ENCODE assay signal across 9 mouse cellular contexts in genomic region chr15:79825146-79825825, GRCm38 (mm10). TPM values are rescaled to one million over a fixed set of nuclear protein-coding genes. Genes with fewer than 3 reads are reported as not detected.
A peak's percentile ranks its signal among the peaks of the same experiment; 100 is the strongest.
DNase-seq lines count a peak whose midpoint lies in the region; ATAC-seq and TF ChIP-seq lines count a peak whose summit lies in the region.
"Had no signal": no experiment of that assay in that cellular context is flagged by ENCODE, and none has a peak within 500 bp of the region (broad histone marks: within the 10 kb centered on the region; RNA-seq: fewer than 3 reads in every experiment).

No protein-coding gene starts in this region.

- H3K4me1 ChIP-seq in limb, embryonic 11.5 days (ENCODE audit: control insufficient read depth, insufficient read depth, low read length) = peaks cover 8% of the 10 kb centered on the region
- H3K4me1 ChIP-seq in limb, embryonic 10.5 days = peaks cover 35% of the 10 kb centered on the region
- peaks cover 27 to 31% of the 10 kb centered on the region in 2 experiments for H3K4me1 ChIP-seq in MEL (ENCODE audit: control insufficient read depth in 1 of 2, insufficient read depth in 2 of 2, low read length in 2 of 2)
- H3K4me1 ChIP-seq in midbrain, embryonic 13.5 days (replicated peaks) = peaks cover 70% of the 10 kb centered on the region

- 56% methylated on average over 14 of the region's 14 CpGs for WGBS in limb, embryonic 11.5 days
- WGBS in limb, embryonic 10.5 days = 64% methylated on average over 14 of the region's 14 CpGs
- WGBS in midbrain, embryonic 13.5 days = 54% methylated on average over 14 of the region's 14 CpGs

- peak; percentile 55 for DNase-seq in limb, embryonic 11.5 days (ENCODE audit: low spot score)
- DNase-seq in limb, embryonic 10.5 days (ENCODE audit: low spot score) = no peak
- peak; percentile 79 for DNase-seq in MEL (ENCODE audit: low read depth, low spot score)
- DNase-seq in cerebellum, postnatal 14 days = peak; percentile 46 to 66
- no peak for DNase-seq in layer of hippocampus, adult 9-10 months (ENCODE audit: low spot score)

- no peak for ATAC-seq in limb, embryonic 11.5 days (ENCODE audit: insufficient number of reproducible peaks, low FRiP score, low TSS enrichment, low read depth)
- ATAC-seq in midbrain, embryonic 13.5 days = no peak
- no peak for ATAC-seq in erythroid progenitor cell, adult 5-6 weeks (replicated peaks; ENCODE audit: low FRiP score, poor library complexity, severe bottlenecking)

- no peak overlapping the region for H3K4me3 ChIP-seq in limb, embryonic 11.5 days (ENCODE audit: low read depth, low read length)
- no peak overlapping the region for H3K4me3 ChIP-seq in limb, embryonic 10.5 days
- H3K4me3 ChIP-seq in MEL (ENCODE audit: control insufficient read depth in 1 of 2, insufficient read depth in 1 of 2, low read depth in 2 of 2, low read length in 2 of 2) = no peak overlapping the region
- H3K4me3 ChIP-seq in midbrain, embryonic 13.5 days (replicated peaks) = no peak overlapping the region
- H3K4me3 ChIP-seq: embryonic facial prominence, embryonic 15.5 days; limb, embryonic 13.5 days had no signal

- H3K36me3 ChIP-seq in limb, embryonic 11.5 days (ENCODE audit: control insufficient read depth, insufficient read depth, low read length) = peaks cover 11% of the 10 kb centered on the region; the same call in 1 of the 2 replicates
- peaks cover 49% of the 10 kb centered on the region for H3K36me3 ChIP-seq in limb, embryonic 10.5 days
- H3K36me3 ChIP-seq in MEL (ENCODE audit: control insufficient read depth in 1 of 2, insufficient read depth in 2 of 2, low read length in 2 of 2) = peaks cover 0 to 27% of the 10 kb centered on the region in 2 experiments; a peak in 3 of 4 replicates
- H3K36me3 ChIP-seq in midbrain, embryonic 13.5 days = peaks cover 58% of the 10 kb centered on the region

- no peaks in the 10 kb centered on the region; the same call in 1 of the 2 replicates for H3K79me2 ChIP-seq in MEL (ENCODE audit: control insufficient read depth, insufficient read depth, low read length, poor library complexity)

- TF ChIP-seq RAD21 in MEL (IDR thresholded peaks at IDR 0.05; ENCODE audit: low read depth, low read length) = no peak; the same call in 1 of the 2 replicates

- no peak overlapping the region for H3K4me2 ChIP-seq in limb, embryonic 11.5 days (ENCODE audit: low read depth, severe bottlenecking)
- H3K4me2 ChIP-seq in midbrain, embryonic 13.5 days (replicated peaks) = peak overlapping the region; percentile 0; the same call in 1 of the 2 replicates
- H3K4me2 ChIP-seq: embryonic facial prominence, embryonic 15.5 days; limb, embryonic 13.5 days had no signal

- peak in 1 of 2 experiments; percentile 33; a peak in 1 of 4 replicates for TF ChIP-seq POLR2A in MEL (IDR thresholded peaks at IDR 0.05; ENCODE audit: control insufficient read depth in 1 of 2, insufficient read depth in 1 of 2, low read depth in 1 of 2, low read length in 2 of 2, poor library complexity in 1 of 2)

- peak; percentile 66 to 75 (median 67) for TF ChIP-seq CTCF in MEL (IDR thresholded peaks at IDR 0.05 in 2 of 3, conservative IDR thresholded peaks at IDR 0.05 in 1 of 3; ENCODE audit: control insufficient read depth in 1 of 3, insufficient read depth in 1 of 3, low read depth in 2 of 3, low read length in 3 of 3, poor library complexity in 1 of 3, severe bottlenecking in 1 of 3)

- TF ChIP-seq EP300 in MEL (IDR thresholded peaks at IDR 0.05; ENCODE audit: low read depth in 1 of 2, low read length in 2 of 2) = no peak

- no peak overlapping the region for H3K27ac ChIP-seq in limb, embryonic 11.5 days (replicated peaks; ENCODE audit: low read depth, low read length)
- no peak overlapping the region for H3K27ac ChIP-seq in limb, embryonic 10.5 days
- no peak overlapping the region for H3K27ac ChIP-seq in MEL (ENCODE audit: control insufficient read depth, low read depth, low read length)
- peak overlapping the region; percentile 47; the same call in 1 of the 2 replicates for H3K27ac ChIP-seq in midbrain, embryonic 13.5 days
- H3K27ac ChIP-seq: limb, embryonic 13.5 days had no signal

- no peak overlapping the region for H3K9ac ChIP-seq in limb, embryonic 11.5 days (ENCODE audit: low read length)
- no peak overlapping the region for H3K9ac ChIP-seq in MEL (ENCODE audit: control insufficient read depth, low read depth, low read length, poor library complexity, severe bottlenecking)
- peak overlapping the region; percentile 36; the same call in 1 of the 2 replicates for H3K9ac ChIP-seq in midbrain, embryonic 13.5 days (replicated peaks)
- H3K9ac ChIP-seq: embryonic facial prominence, embryonic 15.5 days; limb, embryonic 13.5 days had no signal

- H3K9me3 ChIP-seq in limb, embryonic 11.5 days (ENCODE audit: control insufficient read depth, low read length) = no peaks in the 10 kb centered on the region
- no peaks in the 10 kb centered on the region for H3K9me3 ChIP-seq in limb, embryonic 10.5 days (replicated peaks)
- H3K9me3 ChIP-seq in MEL (replicated peaks; ENCODE audit: insufficient read depth, low read length) = no peaks in the 10 kb centered on the region
- H3K9me3 ChIP-seq in midbrain, embryonic 13.5 days = no peaks in the 10 kb centered on the region
- H3K9me3 ChIP-seq: embryonic facial prominence, embryonic 15.5 days; limb, embryonic 13.5 days had no signal

- H3K27me3 ChIP-seq in limb, embryonic 11.5 days (ENCODE audit: control insufficient read depth, insufficient read depth, low read length) = no peaks in the 10 kb centered on the region
- no peaks in the 10 kb centered on the region; the same call in 1 of the 2 replicates for H3K27me3 ChIP-seq in limb, embryonic 10.5 days (ENCODE audit: low read depth, poor library complexity, severe bottlenecking)
- no peaks in the 10 kb centered on the region for H3K27me3 ChIP-seq in MEL (ENCODE audit: control insufficient read depth in 1 of 2, insufficient read depth in 2 of 2, low read length in 2 of 2)
- H3K27me3 ChIP-seq in midbrain, embryonic 13.5 days = no peaks in the 10 kb centered on the region
- H3K27me3 ChIP-seq: embryonic facial prominence, embryonic 15.5 days; limb, embryonic 13.5 days had no signal

TF ChIP-seq in MEL, 35 proteins besides CTCF, POLR2A, EP300 and RAD21:
- no peak for TF ChIP-seq ZMIZ1 (IDR thresholded peaks at IDR 0.05; ENCODE audit: low read depth, low read length)
- TF ChIP-seq SMC3 (IDR thresholded peaks at IDR 0.05; ENCODE audit: low read depth, low read length) = peak; percentile 37
- TF ChIP-seq MEF2A (IDR thresholded peaks at IDR 0.05; ENCODE audit: extremely low read depth, insufficient replicate concordance, low read depth, low read length, poor library complexity, severe bottlenecking) = no peak
TF ChIP-seq in MEL: peak in this region for 1.

RNA-seq across cellular contexts. Expression of gene Npcd, which starts 8.8 kb away (rescaled TPM):
- polyA plus RNA-seq in limb, embryonic 11.5 days (2014; fragmentation: Nextera tagmentation; extraction: Ambion mirVana) = 0.50 TPM in 1 of 2 replicates, not detected in the other
- polyA plus RNA-seq in limb, embryonic 10.5 days (2016; fragmentation: Nextera tagmentation; extraction: Ambion mirVana) = not detected in 2 replicates
- 0.23 TPM in 1 of 2 replicates, not detected in the other for total RNA-seq in MEL (2012; rRNA removed)
- not detected for polyA plus RNA-seq in MEL (2012; ENCODE audit: insufficient read depth in 1 of 2, insufficient read length in 2 of 2, low read depth in 1 of 2, low replicate concordance in 2 of 2, missing spikeins in 1 of 2)
- polyA plus RNA-seq in midbrain, embryonic 13.5 days (2015; fragmentation: Nextera tagmentation; extraction: Ambion mirVana) = 0.58 and 1.2 TPM in 2 replicates
- not detected in 2 replicates for total RNA-seq in erythroid progenitor cell, adult 5-6 weeks (2015; ENCODE audit: low replicate concordance)
- not detected in 2 replicates for total RNA-seq in erythroid progenitor cell, adult 5-6 weeks (2017; ENCODE audit: low replicate concordance)

RNA-seq across cellular contexts. Expression of gene Cbx6, which starts 9.2 kb away (rescaled TPM):
- polyA plus RNA-seq in limb, embryonic 11.5 days (2014; fragmentation: Nextera tagmentation; extraction: Ambion mirVana) = 11.1 and 12.5 TPM in 2 replicates
- 15.5 and 18.2 TPM in 2 replicates for polyA plus RNA-seq in limb, embryonic 10.5 days (2016; fragmentation: Nextera tagmentation; extraction: Ambion mirVana)
- total RNA-seq in MEL (2012; rRNA removed) = 21.7 and 25.1 TPM in 2 replicates
- polyA plus RNA-seq in MEL (2012; ENCODE audit: insufficient read depth in 1 of 2, insufficient read length in 2 of 2, low read depth in 1 of 2, low replicate concordance in 2 of 2, missing spikeins in 1 of 2) = 10 to 100 TPM in 1 of 2 experiments, not detected in 1; 43.6 TPM
- 53.9 and 61.4 TPM in 2 replicates for polyA plus RNA-seq in midbrain, embryonic 13.5 days (2015; fragmentation: Nextera tagmentation; extraction: Ambion mirVana)
- total RNA-seq in erythroid progenitor cell, adult 5-6 weeks (2015; ENCODE audit: low replicate concordance) = 13.8 and 20.2 TPM in 2 replicates
- 21.8 and 38.9 TPM in 2 replicates for total RNA-seq in erythroid progenitor cell, adult 5-6 weeks (2017; ENCODE audit: low replicate concordance)

RNA-seq across cellular contexts. Expression of gene Nptxr, which starts 20.7 kb away (rescaled TPM):
- 0.37 and 0.48 TPM in 2 replicates for polyA plus RNA-seq in limb, embryonic 11.5 days (2014; fragmentation: Nextera tagmentation; extraction: Ambion mirVana)
- 0.55 and 0.65 TPM in 2 replicates for polyA plus RNA-seq in limb, embryonic 10.5 days (2016; fragmentation: Nextera tagmentation; extraction: Ambion mirVana)
- total RNA-seq in MEL (2012; rRNA removed) = 0.03 and 0.04 TPM in 2 replicates
- polyA plus RNA-seq in MEL (2012; ENCODE audit: insufficient read depth in 1 of 2, insufficient read length in 2 of 2, low read depth in 1 of 2, low replicate concordance in 2 of 2, missing spikeins in 1 of 2) = under 1 TPM in 1 of 2 experiments, not detected in 1; 0.33 TPM
- polyA plus RNA-seq in midbrain, embryonic 13.5 days (2015; fragmentation: Nextera tagmentation; extraction: Ambion mirVana) = 18.1 and 18.6 TPM in 2 replicates
- not detected in 2 replicates for total RNA-seq in erythroid progenitor cell, adult 5-6 weeks (2015; ENCODE audit: low replicate concordance)
- 0.53 TPM in 1 of 2 replicates, not detected in the other for total RNA-seq in erythroid progenitor cell, adult 5-6 weeks (2017; ENCODE audit: low replicate concordance)

RNA-seq across cellular contexts. Expression of gene Dnal4, which starts 47.6 kb away (rescaled TPM):
- polyA plus RNA-seq in limb, embryonic 11.5 days (2014; fragmentation: Nextera tagmentation; extraction: Ambion mirVana) = 62.1 and 62.5 TPM in 2 replicates
- 62.2 and 70.4 TPM in 2 replicates for polyA plus RNA-seq in limb, embryonic 10.5 days (2016; fragmentation: Nextera tagmentation; extraction: Ambion mirVana)
- 14.7 and 19.5 TPM in 2 replicates for total RNA-seq in MEL (2012; rRNA removed)
- polyA plus RNA-seq in MEL (2012; ENCODE audit: insufficient read depth in 1 of 2, insufficient read length in 2 of 2, low read depth in 1 of 2, low replicate concordance in 2 of 2, missing spikeins in 1 of 2) = 10 to 100 TPM in 1 of 2 experiments, not detected in 1; 30.0 TPM
- 84.8 and 91.6 TPM in 2 replicates for polyA plus RNA-seq in midbrain, embryonic 13.5 days (2015; fragmentation: Nextera tagmentation; extraction: Ambion mirVana)
- 1.8 TPM in 1 of 2 replicates, not detected in the other for total RNA-seq in erythroid progenitor cell, adult 5-6 weeks (2015; ENCODE audit: low replicate concordance)
- 0.30 and 1.7 TPM in 2 replicates for total RNA-seq in erythroid progenitor cell, adult 5-6 weeks (2017; ENCODE audit: low replicate concordance)

Comparison
In these comparisons a context has a peak if more than half of its experiments do, and no peak if none do; other contexts are left out.
1. DNase-seq: peak in limb, embryonic 11.5 days (single experiment), MEL (single experiment) and cerebellum, postnatal 14 days (2 of 2); none in limb, embryonic 10.5 days (single experiment) and layer of hippocampus, adult 9-10 months (single experiment).
2. RNA of gene Nptxr, which starts 20.7 kb away (polyA plus RNA-seq): 18.1 to 18.6 TPM in midbrain, embryonic 13.5 days; 0.55 to 0.65 TPM in limb, embryonic 10.5 days, 0.37 to 0.48 TPM in limb, embryonic 11.5 days and 0.33 TPM in MEL; every median in the first group is over 10 times any median in the second.